Mouse (Mus musculus) adrenal gland, adult 2 months (tissue): ENCODE results near the gene Ell3. TPM values are rescaled to one million over a fixed set of nuclear protein-coding genes. Genes with fewer than 3 reads are reported as not detected.
A peak's percentile ranks its signal among the peaks of the same experiment; 100 is the strongest.
"Not testable (repeated sequence)": the region's sequence is repeated elsewhere in the genome, so short reads cannot be mapped to it uniquely, and the experiment has no call there.

ENCODE experiments used
- DNase-seq: peaks from one replicate; pipeline ENCODE4 v3.0.0; 2021
- long read RNA-seq: library from polyadenylated mRNA; stranded (forward); transcript quantifications from one replicate; pipeline ENCODE4 v2.0.0, GENCODE M21; 2021
- polyA plus RNA-seq: library from polyadenylated mRNA; depleted of rRNA; stranded (reverse); fragments of >200 nt; gene quantifications from 2 replicates; pipeline ENCODE4 v1.2.3, GENCODE M21; 2012; rRNA removed
- total RNA-seq, 2 experiments: library from RNA; stranded (reverse); gene quantifications; 2 replicates each; pipeline ENCODE4 v1.2.3; 2021

Ell3 gene
- total RNA-seq (under 1 TPM; 0.35 to 0.63 TPM), polyA plus RNA-seq (0.20 and 0.23 TPM in 2 replicates)
- long read RNA-seq = 0 reads

GRCm38 (mm10) chr2:121444178-121444577 is at the start of gene Ell3:
Ell3 (minus strand) TSS chr2:121444278.
- no peak for DNase-seq

- not testable (repeated sequence) for DNase-seq
Measured at GRCm38 (mm10) chr2:121484403-121484802, 40.3 kb upstream of the Ell3 start.

- no peak for DNase-seq
Measured at GRCm38 (mm10) chr2:121483576-121483975, 39.5 kb upstream of the Ell3 start.

- DNase-seq = not testable (repeated sequence)
Measured at GRCm38 (mm10) chr2:121480916-121481315, 36.8 kb upstream of the Ell3 start.

- DNase-seq = peak; percentile 24
Measured at GRCm38 (mm10) chr2:121480498-121480897, 36.4 kb upstream of the Ell3 start.

- DNase-seq = no peak
Measured at GRCm38 (mm10) chr2:121477491-121478266, 33.6 kb upstream of the Ell3 start.

GRCm38 (mm10) chr2:121475306-121475705 is 31.2 kb upstream of the Ell3 start:
- DNase-seq = not testable (repeated sequence)

- no peak for DNase-seq
Measured at GRCm38 (mm10) chr2:121474180-121474535, 30.1 kb upstream of the Ell3 start.

- peak; percentile 86 for DNase-seq
Measured at GRCm38 (mm10) chr2:121473301-121474179, 29.5 kb upstream of the Ell3 start, which contains the start of gene Mfap1b. Mfap1b (minus strand) TSS chr2:121474067.

GRCm38 (mm10) chr2:121472783-121473182 is 28.7 kb upstream of the Ell3 start:
- not testable (repeated sequence) for DNase-seq

- not testable (repeated sequence) for DNase-seq
Measured at GRCm38 (mm10) chr2:121468982-121469381, 24.9 kb upstream of the Ell3 start.

GRCm38 (mm10) chr2:121460071-121460470 is 16.0 kb upstream of the Ell3 start:
- no peak for DNase-seq

GRCm38 (mm10) chr2:121456692-121457642 is 12.9 kb upstream of the Ell3 start, which contains the start of gene Serinc4:
Serinc4 (minus strand) TSS chr2:121456781.
- DNase-seq = peak; percentile 91

GRCm38 (mm10) chr2:121455534-121455933 is 11.5 kb upstream of the Ell3 start:
- DNase-seq = no peak

- DNase-seq = no peak
Measured at GRCm38 (mm10) chr2:121453917-121454316, 9.8 kb upstream of the Ell3 start.

GRCm38 (mm10) chr2:121452990-121453389 is 8.9 kb upstream of the Ell3 start, which contains the start of gene Hypk:
Hypk (plus strand) TSS chr2:121453290.
- DNase-seq = no peak

- peak; percentile 29 for DNase-seq
Measured at GRCm38 (mm10) chr2:121452361-121452760, 8.3 kb upstream of the Ell3 start.

GRCm38 (mm10) chr2:121450093-121450492 is 6.0 kb upstream of the Ell3 start:
- DNase-seq = peak; percentile 42

GRCm38 (mm10) chr2:121449545-121450011 is 5.5 kb upstream of the Ell3 start:
- no peak for DNase-seq

- peak; percentile 100 for DNase-seq
Measured at GRCm38 (mm10) chr2:121448739-121449535, 4.9 kb upstream of the Ell3 start, which contains the start of gene Serf2. Serf2 (plus strand) TSS chr2:121449195.
